Mouse (Mus musculus) layer of hippocampus, postnatal 14 days (tissue): Measurements from ENCODE around the gene Vmn2r118. TPM values are rescaled to one million over a fixed set of nuclear protein-coding genes. Genes with fewer than 3 reads are reported as not detected.

Source experiments
- DNase-seq, 2 experiments: peaks; one replicate each; pipeline ENCODE4 v3.0.0; 2021 to 2022; ENCODE audit warnings: low spot score in 2 of 2, mixed read lengths in 1 of 2
- long read RNA-seq, 2 experiments: library from polyadenylated mRNA; stranded (forward); transcript quantifications; one replicate each; pipeline ENCODE4 v2.0.0; 2021
- total RNA-seq, 2 experiments: library from RNA; stranded (reverse); gene quantifications; 2 replicates each; pipeline ENCODE4 v1.2.3; 2021

Vmn2r118 gene
- total RNA-seq, result not detected
- long read RNA-seq, experiment 1, result 0 reads
- long read RNA-seq, experiment 2, result 0 reads

DNA sequence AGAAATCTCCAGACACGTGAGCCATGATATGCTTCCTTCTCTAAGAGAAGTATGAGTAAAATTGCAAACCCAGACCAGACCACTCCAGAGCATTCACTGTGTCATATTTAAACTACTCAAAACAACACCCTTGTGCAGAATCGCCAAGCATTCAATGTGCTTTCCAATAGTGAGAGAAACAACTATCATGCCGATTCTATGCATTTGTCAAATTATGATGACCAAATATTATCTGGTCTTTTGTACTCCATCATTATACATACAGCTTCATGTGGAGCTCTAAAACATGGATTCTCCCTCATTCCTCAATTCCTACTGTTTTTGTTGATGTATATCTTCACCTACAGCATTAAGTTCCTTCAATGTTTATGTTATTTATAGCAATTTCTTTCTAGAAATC lies at the start of gene Vmn2r118:
TSS of gene Vmn2r118 (minus strand) at position 101 of the 400 bp plus-strand sequence.
- DNase-seq, result no peak

DNA sequence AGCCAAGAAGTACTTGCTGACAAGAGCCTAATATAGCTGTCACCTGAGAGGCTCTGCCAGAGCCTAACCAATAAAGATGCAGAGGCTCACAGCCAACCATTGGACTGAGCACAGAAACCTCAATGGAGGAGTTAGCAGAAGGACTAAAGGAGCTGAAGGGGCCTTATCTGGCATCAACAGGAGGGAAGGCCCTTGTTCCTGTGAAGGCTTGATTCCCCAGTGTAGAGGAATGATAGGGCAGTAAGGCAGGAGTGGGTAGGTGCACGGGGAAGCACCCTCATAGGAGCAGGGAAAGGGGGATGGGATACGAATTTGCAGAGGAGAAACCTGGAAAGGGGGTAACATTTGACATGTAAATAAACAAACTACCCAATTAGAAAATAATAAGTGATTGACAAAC lies 36.1 kb upstream of the Vmn2r118 start:
- DNase-seq, result no peak

- DNase-seq, result no peak
Observed at GRCm38 (mm10) chr17:55590838-55591237, 34.2 kb downstream of the Vmn2r118 start.

DNA sequence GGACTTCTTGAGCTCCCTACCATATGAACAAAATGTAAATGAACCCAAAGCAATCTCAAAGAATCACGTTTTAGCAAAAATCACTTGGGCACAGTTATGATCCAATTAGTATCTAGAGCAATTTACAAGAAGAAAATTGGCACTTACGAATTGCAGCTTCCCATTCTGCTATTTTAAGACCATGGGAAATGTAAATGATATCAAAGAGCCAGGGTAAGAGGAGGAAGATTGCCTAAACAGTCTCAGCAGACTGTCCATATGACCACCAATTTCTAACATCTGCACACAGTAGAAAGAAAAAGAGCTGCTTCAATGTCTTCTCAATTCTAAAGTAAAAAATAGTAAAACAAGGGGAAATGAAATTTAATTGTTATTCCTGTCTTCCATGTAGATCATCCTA lies 63.2 kb downstream of the Vmn2r118 start:
- DNase-seq, result no peak

DNA sequence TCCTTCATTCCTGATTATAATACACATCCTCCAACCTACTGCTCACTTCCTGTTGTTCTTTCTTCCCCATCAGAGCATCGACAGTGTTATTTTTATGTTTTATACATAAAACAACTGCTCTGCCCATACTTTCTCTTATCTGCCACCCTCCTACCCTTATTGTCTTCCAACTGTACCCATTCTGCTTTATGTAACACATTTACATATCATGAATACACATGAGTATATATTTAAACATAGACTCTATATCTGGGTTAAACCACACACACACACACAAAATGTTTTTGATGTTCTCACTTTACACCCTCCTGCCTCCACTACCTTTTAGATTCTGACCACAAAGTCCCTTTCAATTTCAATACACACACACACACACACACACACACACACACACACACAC lies 76.5 kb downstream of the Vmn2r118 start:
- DNase-seq, result no peak

Other genes with a start within 250 kb of the Vmn2r118 start
- 10 to 100 TPM; 20.4 to 21.5 TPM for gene St6gal2, start 179.8 kb downstream of the Vmn2r118 start, total RNA-seq
- 1 to 10 TPM; 6.3 to 6.9 TPM for gene Pot1b, start 87.4 kb upstream of the Vmn2r118 start, total RNA-seq
- not detected for gene Adgre4, start 124.8 kb upstream of the Vmn2r118 start, total RNA-seq